Mouse (Mus musculus) layer of hippocampus, adult 2 months (tissue): ENCODE data around the gene Rsrp1. TPM values are rescaled to one million over a fixed set of nuclear protein-coding genes. Genes with fewer than 3 reads are reported as not detected.
A peak's percentile ranks its signal among the peaks of the same experiment; 100 is the strongest.
"Not testable (repeated sequence)": the region's sequence is repeated elsewhere in the genome, so short reads cannot be mapped to it uniquely, and the experiment has no call there.

Experiments
- DNase-seq, 2 experiments: peaks; one replicate each; pipeline ENCODE4 v3.0.0; 2022; ENCODE audit warnings: low spot score in 2 of 2
- H3K27ac ChIP-seq: fragments of 200-600 bp; 2 replicates; pipeline ENCODE4 v1.8.1; 2022
- H3K4me3 ChIP-seq: fragments of 200-600 bp; 2 replicates; pipeline ENCODE4 v1.8.1; 2022; ENCODE audit warnings: mild to moderate bottlenecking
- CTCF ChIP-seq: fragments of 200-600 bp; conservative IDR thresholded peaks from 2 replicates; pipeline ENCODE4 v1.8.1; 2022; ENCODE audit warnings: antibody characterized with exemption, mild to moderate bottlenecking, moderate library complexity
- long read RNA-seq, 2 experiments: library from polyadenylated mRNA; stranded (forward); transcript quantifications; one replicate each; pipeline ENCODE4 v2.0.0; 2021; ENCODE audit warnings: borderline mapping rate in 2 of 2
- total RNA-seq, 2 experiments: library from RNA; stranded (reverse); gene quantifications; 2 replicates each; pipeline ENCODE4 v1.2.3; 2021

Rsrp1 gene
- 100 to 1,000 TPM; 237 to 277 TPM for total RNA-seq
- long read RNA-seq, experiment 1, transcript Rsrp1-201 (5 exons, 1,749 nt) = minor isoform, 39 of 304 reads
- long read RNA-seq, experiment 1, transcript Rsrp1-204 (4 exons, 3,051 nt) = major isoform, 228 of 304 reads
- long read RNA-seq, experiment 1, partial matches to known transcripts = 18 of 304 reads
- long read RNA-seq, experiment 1, other reads (novel, unspliced or antisense) = 17 of 304 reads
- long read RNA-seq, experiment 2, transcript Rsrp1-204 (4 exons, 3,051 nt) = major isoform, 281 of 347 reads
- long read RNA-seq, experiment 2, transcript Rsrp1-201 (5 exons, 1,749 nt) = minor isoform, 15 of 347 reads
- long read RNA-seq, experiment 2, partial matches to known transcripts = 17 of 347 reads
- long read RNA-seq, experiment 2, other reads (novel, unspliced or antisense) = 33 of 347 reads

GRCm38 (mm10) chr4:134923258-134924018 lies at the start of gene Rsrp1:
Gene Rsrp1 (plus strand): TSS chr4:134923592.
- DNase-seq = peak; percentile 95 to 98
- TF ChIP-seq CTCF = no peak
- peak within 1 kb of the TSS; percentile 70 for H3K4me3 ChIP-seq
- H3K27ac ChIP-seq = peak within 1 kb of the TSS; percentile 99

GRCm38 (mm10) chr4:134876171-134876570 lies 47.2 kb upstream of the Rsrp1 start:
- DNase-seq = no peak
- TF ChIP-seq CTCF = no peak
- no peak overlapping the region for H3K4me3 ChIP-seq
- H3K27ac ChIP-seq = no peak overlapping the region

- Histone ChIP-seq H3K4me3 (peak overlapping the region; percentile 29), H3K27ac (no peak overlapping the region)
- peak; percentile 49 to 66 for DNase-seq
- peak; percentile 85 for TF ChIP-seq CTCF
These were observed 43.9 kb upstream of the Rsrp1 start for GRCm38 (mm10) chr4:134879410-134879981.

- peak; percentile 72 for TF ChIP-seq CTCF
- no peak overlapping the region for H3K4me3 ChIP-seq
- DNase-seq = no peak
These were observed 43.4 kb upstream of the Rsrp1 start for GRCm38 (mm10) chr4:134880041-134880440.

GRCm38 (mm10) chr4:134883266-134883665 lies 40.1 kb upstream of the Rsrp1 start:
- DNase-seq = no peak
- Histone ChIP-seq H3K27ac (no peak overlapping the region), H3K4me3 (no peak overlapping the region)
- peak; percentile 75 for TF ChIP-seq CTCF

More at GRCm38 (mm10) chr4:134880041-134880440, 43.4 kb upstream of the Rsrp1 start:
- no peak overlapping the region for H3K27ac ChIP-seq

GRCm38 (mm10) chr4:134883808-134884207 lies 39.6 kb upstream of the Rsrp1 start:
- no peak for TF ChIP-seq CTCF
- no peak overlapping the region for H3K4me3 ChIP-seq
- DNase-seq = no peak
- no peak overlapping the region for H3K27ac ChIP-seq

GRCm38 (mm10) chr4:134884364-134884763 lies 39.0 kb upstream of the Rsrp1 start:
- DNase-seq = no peak
- no peak overlapping the region for H3K27ac ChIP-seq
- H3K4me3 ChIP-seq = no peak overlapping the region
- TF ChIP-seq CTCF = no peak

- no peak overlapping the region for H3K4me3 ChIP-seq
- peak; percentile 37 to 62 for DNase-seq
- H3K27ac ChIP-seq = no peak overlapping the region
- TF ChIP-seq CTCF = peak; percentile 89
These were observed 31.3 kb upstream of the Rsrp1 start for GRCm38 (mm10) chr4:134892096-134892495.

- TF ChIP-seq CTCF = no peak
- H3K4me3 ChIP-seq = no peak overlapping the region
- no peak overlapping the region for H3K27ac ChIP-seq
- DNase-seq = no peak
These were observed 26.1 kb upstream of the Rsrp1 start for GRCm38 (mm10) chr4:134897256-134897655.

GRCm38 (mm10) chr4:134901126-134901525 lies 22.3 kb upstream of the Rsrp1 start:
- Histone ChIP-seq H3K4me3 (no peak overlapping the region), H3K27ac (no peak overlapping the region)
- no peak for TF ChIP-seq CTCF
- DNase-seq = no peak

- TF ChIP-seq CTCF = no peak
- Histone ChIP-seq H3K27ac (no peak overlapping the region), H3K4me3 (no peak overlapping the region)
- no peak for DNase-seq
These were observed 20.3 kb upstream of the Rsrp1 start for GRCm38 (mm10) chr4:134903046-134903445.

GRCm38 (mm10) chr4:134911406-134911805 lies 12.0 kb upstream of the Rsrp1 start:
- not testable (repeated sequence) for H3K27ac ChIP-seq, DNase-seq, H3K4me3 ChIP-seq

GRCm38 (mm10) chr4:134913413-134913812 lies 10.0 kb upstream of the Rsrp1 start:
- Histone ChIP-seq H3K4me3 (peak overlapping the region; percentile 88; the same call in 1 of the 2 replicates), H3K27ac (peak overlapping the region; percentile 95; the same call in 1 of the 2 replicates)
- peak in 1 of 2 experiments; percentile 70 for DNase-seq
- peak; percentile 92 for TF ChIP-seq CTCF
